Mouse (Mus musculus) stomach, embryonic 14.5 days (tissue): Measurements from ENCODE around the gene Txndc9. TPM values are rescaled to one million over a fixed set of nuclear protein-coding genes. Genes with fewer than 3 reads are reported as not detected.

Experiments
- polyA plus RNA-seq: library from polyadenylated mRNA; unstranded; fragments of >200 nt; fragmentation: Nextera tagmentation; extraction: Ambion mirVana; gene quantifications from 2 replicates; pipeline ENCODE4 v1.2.1, GENCODE M21; 2014

Gene Txndc9
- polyA plus RNA-seq, 1 experiment from 2014 or later = 144 TPM

Other genes starting within 250 kb of the Txndc9 start
- gene Tsga10, start 131.5 kb downstream of the Txndc9 start, polyA plus RNA-seq = 6.1 and 6.3 TPM in 2 replicates
- 8.5 and 10.2 TPM in 2 replicates for gene Lipt1, start 126.2 kb downstream of the Txndc9 start, polyA plus RNA-seq
- 28.8 and 33.0 TPM in 2 replicates for gene Mitd1, start 107.5 kb downstream of the Txndc9 start, polyA plus RNA-seq
- gene Mrpl30, start 107.4 kb downstream of the Txndc9 start, polyA plus RNA-seq = 249 and 272 TPM in 2 replicates
- not detected in 2 replicates for gene Lyg2, start 81.4 kb downstream of the Txndc9 start, polyA plus RNA-seq
- gene Lyg1, start 40.1 kb downstream of the Txndc9 start, polyA plus RNA-seq = not detected in 2 replicates
- gene Eif5b, start 117 bp upstream of the Txndc9 start, polyA plus RNA-seq = 29.5 and 30.4 TPM in 2 replicates
- gene Rev1, start 131.9 kb upstream of the Txndc9 start, polyA plus RNA-seq = 28.8 and 32.8 TPM in 2 replicates